In the genomic region with DNA sequence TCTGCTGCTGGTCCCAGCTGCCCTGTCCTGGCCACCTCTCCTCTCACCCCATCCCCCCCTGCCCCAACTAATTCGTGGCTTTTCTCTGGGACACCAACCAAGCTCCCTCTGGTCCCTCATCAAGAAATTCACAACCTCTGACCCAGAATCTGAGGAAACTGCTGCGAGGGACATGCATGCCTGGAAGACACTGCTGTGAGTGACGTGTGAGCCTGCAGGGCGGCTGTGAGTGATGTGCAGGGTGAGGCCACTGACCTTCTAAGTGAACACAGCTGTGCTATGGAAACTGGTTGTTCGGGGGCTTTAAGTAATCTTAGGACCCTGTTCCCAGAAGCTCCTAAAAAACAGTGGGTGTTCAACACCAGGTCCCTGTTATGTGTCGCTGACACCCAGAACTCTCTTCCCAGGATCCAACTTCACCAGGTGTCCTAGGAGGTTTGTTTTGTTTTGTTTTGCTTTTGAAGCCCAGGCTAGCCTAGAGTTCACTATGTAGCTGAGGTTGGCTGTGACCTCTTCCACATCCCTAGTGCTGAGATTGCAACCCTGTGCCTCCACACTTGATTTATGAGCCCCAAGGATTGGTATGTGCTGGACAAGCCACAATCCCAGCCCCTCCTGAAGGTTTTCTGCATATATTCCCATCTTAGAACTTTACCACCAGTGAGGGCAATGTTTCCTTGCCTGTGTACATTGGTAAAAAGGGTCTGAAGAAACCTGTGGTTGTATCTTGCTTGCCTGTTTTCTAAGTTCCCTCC, we compare ENCODE assay signal across 9 mouse cellular contexts. TPM values are rescaled to one million over a fixed set of nuclear protein-coding genes. Genes with fewer than 3 reads are reported as not detected.
A peak's percentile ranks its signal among the peaks of the same experiment; 100 is the strongest.
DNase-seq lines count a peak whose midpoint lies in the region; ATAC-seq lines count a peak whose summit lies in the region.
"Had no signal": no experiment of that assay in that cellular context is flagged by ENCODE, and none has a peak within 500 bp of the region (broad histone marks: within the 10 kb centered on the region; RNA-seq: fewer than 3 reads in every experiment).

No protein-coding gene starts in this region.

- H3K27me3 ChIP-seq in heart, embryonic 10.5 days (ENCODE audit: insufficient read depth, poor library complexity, severe bottlenecking), result peaks cover 14% of the 10 kb centered on the region; the same call in 1 of the 2 replicates
- no peaks in the 10 kb centered on the region for H3K27me3 ChIP-seq in kidney, embryonic 16.5 days (ENCODE audit: insufficient read depth, low read length)
- H3K27me3 ChIP-seq in lung, embryonic 16.5 days (ENCODE audit: control insufficient read depth, insufficient read depth, low read depth, low read length), result no peaks in the 10 kb centered on the region
- peaks cover 5% of the 10 kb centered on the region for H3K27me3 ChIP-seq in forebrain, embryonic 12.5 days

- H3K27ac ChIP-seq in heart, embryonic 10.5 days, result peak overlapping the region; percentile 30
- peak overlapping the region; percentile 57 for H3K27ac ChIP-seq in kidney, embryonic 16.5 days (ENCODE audit: low read length)
- H3K27ac ChIP-seq in lung, embryonic 16.5 days (ENCODE audit: low read length), result peak overlapping the region; percentile 88
- no peak overlapping the region for H3K27ac ChIP-seq in forebrain, embryonic 12.5 days
- H3K27ac ChIP-seq: macrophage had no signal

- no peak overlapping the region for H3K4me3 ChIP-seq in heart, embryonic 10.5 days
- no peak overlapping the region for H3K4me3 ChIP-seq in kidney, embryonic 16.5 days (ENCODE audit: low read length)
- no peak overlapping the region for H3K4me3 ChIP-seq in lung, embryonic 16.5 days (ENCODE audit: low read length)
- no peak overlapping the region for H3K4me3 ChIP-seq in forebrain, embryonic 12.5 days (replicated peaks)

- no peaks in the 10 kb centered on the region for H3K9me3 ChIP-seq in heart, embryonic 10.5 days
- H3K9me3 ChIP-seq in kidney, embryonic 16.5 days (ENCODE audit: low read length), result peaks cover under 1% of the 10 kb centered on the region; the same call in 1 of the 2 replicates
- H3K9me3 ChIP-seq in lung, embryonic 16.5 days (ENCODE audit: control insufficient read depth, low read length), result peaks cover under 1% of the 10 kb centered on the region; the same call in 1 of the 2 replicates
- peaks cover under 1% of the 10 kb centered on the region; the same call in 1 of the 2 replicates for H3K9me3 ChIP-seq in forebrain, embryonic 12.5 days

- ATAC-seq in kidney, embryonic 16.5 days (ENCODE audit: low FRiP score, low TSS enrichment), result peak; percentile 50; the same call in 1 of the 2 replicates
- ATAC-seq in lung, embryonic 16.5 days (ENCODE audit: low read depth), result peak; percentile 71
- no peak for ATAC-seq in forebrain, embryonic 12.5 days (ENCODE audit: low FRiP score)

- no peaks in the 10 kb centered on the region for H3K36me3 ChIP-seq in heart, embryonic 10.5 days
- no peaks in the 10 kb centered on the region for H3K36me3 ChIP-seq in kidney, embryonic 16.5 days (ENCODE audit: insufficient read depth, low read length)
- no peaks in the 10 kb centered on the region for H3K36me3 ChIP-seq in lung, embryonic 16.5 days (ENCODE audit: control insufficient read depth, insufficient read depth, low read length)
- no peaks in the 10 kb centered on the region for H3K36me3 ChIP-seq in forebrain, embryonic 12.5 days (replicated peaks)

- no peak overlapping the region for H3K4me2 ChIP-seq in kidney, embryonic 16.5 days (replicated peaks; ENCODE audit: low read depth, low read length)
- no peak overlapping the region for H3K4me2 ChIP-seq in lung, embryonic 16.5 days (ENCODE audit: low read depth, low read length)
- H3K4me2 ChIP-seq in forebrain, embryonic 12.5 days, result no peak overlapping the region

- 39% methylated on average over 6 of the region's 6 CpGs for WGBS in heart, embryonic 10.5 days
- WGBS in kidney, embryonic 16.5 days, result 32% methylated on average over 6 of the region's 6 CpGs
- 40% methylated on average over 6 of the region's 6 CpGs for WGBS in lung, embryonic 16.5 days
- 66% methylated on average over 6 of the region's 6 CpGs for WGBS in forebrain, embryonic 12.5 days

- DNase-seq in heart, embryonic 10.5 days (ENCODE audit: low spot score), result no peak
- no peak for DNase-seq in heart, adult 11 months
- DNase-seq in kidney, adult 11 months, result no peak
- DNase-seq in embryo, embryonic 10 days (ENCODE audit: low spot score), result peak; percentile 82
- no peak for DNase-seq in retina, embryonic 14.5 days (ENCODE audit: low spot score)

- H3K4me1 ChIP-seq in heart, embryonic 10.5 days, result peaks cover 19% of the 10 kb centered on the region
- H3K4me1 ChIP-seq in kidney, embryonic 16.5 days (ENCODE audit: insufficient read depth, low read length), result peaks cover 13% of the 10 kb centered on the region
- peaks cover 15% of the 10 kb centered on the region for H3K4me1 ChIP-seq in lung, embryonic 16.5 days (replicated peaks; ENCODE audit: control insufficient read depth, insufficient read depth, low read length)
- H3K4me1 ChIP-seq in forebrain, embryonic 12.5 days, result peaks cover 3% of the 10 kb centered on the region; the same call in 1 of the 2 replicates

- no peak overlapping the region for H3K9ac ChIP-seq in kidney, embryonic 16.5 days (replicated peaks; ENCODE audit: low read length)
- H3K9ac ChIP-seq in lung, embryonic 16.5 days (ENCODE audit: low read length), result no peak overlapping the region
- H3K9ac ChIP-seq in forebrain, embryonic 12.5 days, result no peak overlapping the region

RNA-seq across cellular contexts. Expression of a gene that starts 44.5 kb away (rescaled TPM):
- polyA plus RNA-seq in heart, embryonic 10.5 days (2016; fragmentation: Nextera tagmentation; extraction: Ambion mirVana), result 0.39 and 1.1 TPM in 2 replicates
- polyA plus RNA-seq in kidney, embryonic 16.5 days (2015; fragmentation: Nextera tagmentation; extraction: Ambion mirVana), result 18.2 and 21.0 TPM in 2 replicates
- 9.1 and 12.7 TPM in 2 replicates for polyA plus RNA-seq in lung, embryonic 16.5 days (2015; fragmentation: Nextera tagmentation; extraction: Ambion mirVana)
- 0.10 TPM in 1 of 2 replicates, not detected in the other for polyA plus RNA-seq in forebrain, embryonic 12.5 days (2016; fragmentation: Nextera tagmentation; extraction: Ambion mirVana)
- polyA plus RNA-seq: macrophage had no signal

RNA-seq across cellular contexts. Expression of a gene that starts 47.2 kb away (rescaled TPM):
- polyA plus RNA-seq in heart, embryonic 10.5 days (2016; fragmentation: Nextera tagmentation; extraction: Ambion mirVana), result 0.09 TPM in 1 of 2 replicates, not detected in the other
- 21.4 and 25.4 TPM in 2 replicates for polyA plus RNA-seq in kidney, embryonic 16.5 days (2015; fragmentation: Nextera tagmentation; extraction: Ambion mirVana)
- not detected in 2 replicates for polyA plus RNA-seq in lung, embryonic 16.5 days (2015; fragmentation: Nextera tagmentation; extraction: Ambion mirVana)
- not detected in 2 replicates for polyA plus RNA-seq in forebrain, embryonic 12.5 days (2016; fragmentation: Nextera tagmentation; extraction: Ambion mirVana)
- polyA plus RNA-seq: macrophage had no signal

Comparison
In these comparisons a context has a peak if more than half of its experiments do, and no peak if none do; other contexts are left out.
1. RNA of a gene that starts 47.2 kb away (polyA plus RNA-seq): 21.4 to 25.4 TPM in kidney, embryonic 16.5 days; not detected in lung, embryonic 16.5 days, 0.09 TPM in heart, embryonic 10.5 days and not detected in forebrain, embryonic 12.5 days; every median in the first group is over 10 times any median in the second.